ENCODE assay signal across 9 mouse cellular contexts in the genomic region with DNA sequence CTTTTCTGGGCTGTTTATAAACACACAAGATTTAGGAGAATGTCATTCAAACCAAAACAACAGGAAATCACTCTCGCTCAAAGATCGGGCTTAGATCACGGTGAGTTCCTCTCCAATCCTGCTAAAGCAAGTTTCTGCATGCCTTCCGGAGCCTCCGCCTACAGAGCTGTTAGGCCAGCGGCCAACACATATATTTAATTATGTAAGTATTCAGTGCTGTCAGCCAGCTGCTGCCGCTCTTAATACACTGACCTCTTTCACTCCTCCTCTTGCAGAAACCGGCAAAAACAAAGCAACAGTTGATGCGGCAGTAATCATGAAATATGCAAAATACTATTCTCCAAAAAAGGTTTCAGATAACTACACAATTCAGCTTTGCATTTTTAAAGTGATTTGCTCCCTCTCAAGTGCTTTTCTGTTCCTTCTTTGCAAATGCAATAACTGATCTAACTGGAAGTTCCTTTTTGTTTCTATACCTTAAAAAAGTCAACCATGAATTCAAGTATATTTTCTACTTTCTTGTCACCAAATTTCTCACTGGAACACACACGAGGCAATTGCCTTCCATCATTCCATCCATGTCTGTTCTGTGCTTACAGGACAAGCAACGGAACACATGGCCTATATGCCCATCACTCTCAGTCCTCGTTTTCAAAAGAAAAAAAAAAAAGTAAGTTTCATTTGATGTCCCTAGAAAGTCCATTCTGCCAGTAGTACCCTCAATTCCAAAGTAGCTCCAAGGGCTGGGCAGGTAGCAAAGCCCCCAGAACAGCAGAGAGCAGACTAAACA.
A peak's percentile ranks its signal among the peaks of the same experiment; 100 is the strongest.
DNase-seq lines count a peak whose midpoint lies in the region; ATAC-seq and TF ChIP-seq lines count a peak whose summit lies in the region.
"Had no signal": no experiment of that assay in that cellular context is flagged by ENCODE, and none has a peak within 500 bp of the region (broad histone marks: within the 10 kb centered on the region; RNA-seq: fewer than 3 reads in every experiment).

No protein-coding gene starts in this region.

- no peak overlapping the region for H3K27ac ChIP-seq in liver, embryonic 16.5 days (ENCODE audit: low read length)
- no peak overlapping the region for H3K27ac ChIP-seq in liver, embryonic 12.5 days
- H3K27ac ChIP-seq in intestine, postnatal 0 days (ENCODE audit: low read depth, low read length): no peak overlapping the region
- peak overlapping the region; percentile 29; the same call in 1 of the 2 replicates for H3K27ac ChIP-seq in limb, embryonic 12.5 days
- peak overlapping the region; percentile 9 for H3K27ac ChIP-seq in neural tube, embryonic 13.5 days (replicated peaks)
- H3K27ac ChIP-seq: liver, embryonic 13.5 days had no signal

- no peak overlapping the region for H3K4me2 ChIP-seq in liver, embryonic 16.5 days (ENCODE audit: low read depth, low read length)
- H3K4me2 ChIP-seq in liver, embryonic 12.5 days: no peak overlapping the region
- H3K4me2 ChIP-seq in intestine, postnatal 0 days (replicated peaks; ENCODE audit: low read depth): peak overlapping the region; percentile 18; the same call in 1 of the 2 replicates
- no peak overlapping the region for H3K4me2 ChIP-seq in limb, embryonic 12.5 days
- H3K4me2 ChIP-seq in neural tube, embryonic 13.5 days: 0 out of 2 replicates have a peak overlapping the region, but pooled peaks have one; percentile 9
- H3K4me2 ChIP-seq: liver, embryonic 13.5 days had no signal

- H3K4me1 ChIP-seq in liver, embryonic 16.5 days (ENCODE audit: control insufficient read depth, low read depth, low read length): peaks cover 6% of the 10 kb centered on the region
- H3K4me1 ChIP-seq in liver, embryonic 12.5 days: peaks cover 19% of the 10 kb centered on the region; the same call in 1 of the 2 replicates
- H3K4me1 ChIP-seq in intestine, postnatal 0 days (replicated peaks; ENCODE audit: control insufficient read depth, insufficient read depth, low read length): no peaks in the 10 kb centered on the region
- H3K4me1 ChIP-seq in limb, embryonic 12.5 days (replicated peaks): peaks cover 31% of the 10 kb centered on the region
- peaks cover 66% of the 10 kb centered on the region for H3K4me1 ChIP-seq in neural tube, embryonic 13.5 days (replicated peaks)

- ATAC-seq in liver, embryonic 16.5 days (ENCODE audit: low read depth): peak; percentile 32; the same call in 1 of the 2 replicates
- no peak for ATAC-seq in liver, embryonic 12.5 days
- no peak for ATAC-seq in intestine, postnatal 0 days
- ATAC-seq in limb, embryonic 12.5 days (ENCODE audit: insufficient number of reproducible peaks, insufficient read depth, low FRiP score, low TSS enrichment, low read depth): no peak
- peak; percentile 79 for ATAC-seq in neural tube, embryonic 13.5 days (ENCODE audit: low read depth)

- 31% methylated on average over 12 of the region's 12 CpGs for WGBS in liver, embryonic 16.5 days (ENCODE audit: insufficient replicate concordance)
- WGBS in liver, embryonic 12.5 days (ENCODE audit: insufficient replicate concordance): 49% methylated on average over 12 of the region's 12 CpGs
- 55% methylated on average over 12 of the region's 12 CpGs for WGBS in intestine, postnatal 0 days
- WGBS in limb, embryonic 12.5 days: 32% methylated on average over 12 of the region's 12 CpGs
- 7% methylated on average over 12 of the region's 12 CpGs for WGBS in neural tube, embryonic 13.5 days

- H3K4me3 ChIP-seq in liver, embryonic 16.5 days (ENCODE audit: low read depth, low read length): no peak overlapping the region
- no peak overlapping the region for H3K4me3 ChIP-seq in liver, embryonic 12.5 days
- H3K4me3 ChIP-seq in intestine, postnatal 0 days (ENCODE audit: low read depth, low read length): no peak overlapping the region
- H3K4me3 ChIP-seq in limb, embryonic 12.5 days (replicated peaks): no peak overlapping the region
- no peak overlapping the region for H3K4me3 ChIP-seq in neural tube, embryonic 13.5 days
- H3K4me3 ChIP-seq: liver, embryonic 13.5 days had no signal

- no peak overlapping the region for H3K9ac ChIP-seq in liver, embryonic 16.5 days (ENCODE audit: low read depth, low read length)
- no peak overlapping the region for H3K9ac ChIP-seq in liver, embryonic 12.5 days
- H3K9ac ChIP-seq in intestine, postnatal 0 days (ENCODE audit: low read depth, low read length): no peak overlapping the region
- no peak overlapping the region for H3K9ac ChIP-seq in limb, embryonic 12.5 days (replicated peaks)
- H3K9ac ChIP-seq in neural tube, embryonic 13.5 days: no peak overlapping the region
- H3K9ac ChIP-seq: liver, embryonic 13.5 days had no signal

- H3K9me3 ChIP-seq in liver, embryonic 16.5 days (replicated peaks; ENCODE audit: control insufficient read depth, low read length): no peaks in the 10 kb centered on the region
- H3K9me3 ChIP-seq in liver, embryonic 12.5 days (replicated peaks): no peaks in the 10 kb centered on the region
- H3K9me3 ChIP-seq in intestine, postnatal 0 days (ENCODE audit: control insufficient read depth): no peaks in the 10 kb centered on the region
- no peaks in the 10 kb centered on the region for H3K9me3 ChIP-seq in limb, embryonic 12.5 days
- no peaks in the 10 kb centered on the region for H3K9me3 ChIP-seq in neural tube, embryonic 13.5 days
- H3K9me3 ChIP-seq: liver, embryonic 13.5 days had no signal

- no peaks in the 10 kb centered on the region for H3K36me3 ChIP-seq in liver, embryonic 16.5 days (ENCODE audit: control insufficient read depth, insufficient read depth)
- H3K36me3 ChIP-seq in liver, embryonic 12.5 days: no peaks in the 10 kb centered on the region
- no peaks in the 10 kb centered on the region for H3K36me3 ChIP-seq in intestine, postnatal 0 days (ENCODE audit: control insufficient read depth, insufficient read depth)
- no peaks in the 10 kb centered on the region for H3K36me3 ChIP-seq in limb, embryonic 12.5 days
- no peaks in the 10 kb centered on the region for H3K36me3 ChIP-seq in neural tube, embryonic 13.5 days
- H3K36me3 ChIP-seq: liver, embryonic 13.5 days had no signal

- H3K27me3 ChIP-seq in liver, embryonic 16.5 days (ENCODE audit: control insufficient read depth, insufficient read depth, low read depth, low read length): no peaks in the 10 kb centered on the region
- no peaks in the 10 kb centered on the region for H3K27me3 ChIP-seq in liver, embryonic 12.5 days (replicated peaks)
- no peaks in the 10 kb centered on the region for H3K27me3 ChIP-seq in intestine, postnatal 0 days (replicated peaks; ENCODE audit: control insufficient read depth, insufficient read depth, low read length)
- no peaks in the 10 kb centered on the region for H3K27me3 ChIP-seq in limb, embryonic 12.5 days
- no peaks in the 10 kb centered on the region for H3K27me3 ChIP-seq in neural tube, embryonic 13.5 days
- H3K27me3 ChIP-seq: liver, embryonic 13.5 days had no signal

- DNase-seq in adrenal gland, adult 8-10 months: peak; percentile 30
- peak; percentile 25 to 69 for DNase-seq in frontal cortex, adult 2 months (ENCODE audit: extremely low spot score in 1 of 2, low spot score in 1 of 2)
- DNase-seq in cerebellum, adult 11-12 months: no peak
- DNase-seq: liver, embryonic 13.5 days had no signal

- no peak for TF ChIP-seq CTCF in intestine, postnatal 0 days (IDR thresholded peaks at IDR 0.05; ENCODE audit: low read depth)

Comparison
In these comparisons a context has a peak if more than half of its experiments do, and no peak if none do; other contexts are left out.
1. ATAC-seq: peak in liver, embryonic 16.5 days (single experiment) and neural tube, embryonic 13.5 days (single experiment); none in liver, embryonic 12.5 days (single experiment), intestine, postnatal 0 days (single experiment) and limb, embryonic 12.5 days (single experiment).
2. H3K27ac ChIP-seq: peak in limb, embryonic 12.5 days (single experiment) and neural tube, embryonic 13.5 days (single experiment); none in liver, embryonic 16.5 days (single experiment), liver, embryonic 12.5 days (single experiment) and intestine, postnatal 0 days (single experiment).
3. H3K4me2 ChIP-seq: peak in intestine, postnatal 0 days (single experiment) and neural tube, embryonic 13.5 days (single experiment); none in liver, embryonic 16.5 days (single experiment), liver, embryonic 12.5 days (single experiment) and limb, embryonic 12.5 days (single experiment).